Mouse (Mus musculus) liver, embryonic 14.5 days (tissue): ENCODE results near the gene Msto1.

Source experiments
- CTCF ChIP-seq: IDR thresholded peaks from 2 replicates; pipeline ENCODE4 v1.5.1; 2016; ENCODE audit warnings: antibody characterized with exemption, low read depth, control low read depth
- EP300 ChIP-seq: IDR thresholded peaks from 2 replicates; pipeline ENCODE4 v1.6.1; 2016; ENCODE audit warnings: antibody characterized with exemption, low read depth

DNA sequence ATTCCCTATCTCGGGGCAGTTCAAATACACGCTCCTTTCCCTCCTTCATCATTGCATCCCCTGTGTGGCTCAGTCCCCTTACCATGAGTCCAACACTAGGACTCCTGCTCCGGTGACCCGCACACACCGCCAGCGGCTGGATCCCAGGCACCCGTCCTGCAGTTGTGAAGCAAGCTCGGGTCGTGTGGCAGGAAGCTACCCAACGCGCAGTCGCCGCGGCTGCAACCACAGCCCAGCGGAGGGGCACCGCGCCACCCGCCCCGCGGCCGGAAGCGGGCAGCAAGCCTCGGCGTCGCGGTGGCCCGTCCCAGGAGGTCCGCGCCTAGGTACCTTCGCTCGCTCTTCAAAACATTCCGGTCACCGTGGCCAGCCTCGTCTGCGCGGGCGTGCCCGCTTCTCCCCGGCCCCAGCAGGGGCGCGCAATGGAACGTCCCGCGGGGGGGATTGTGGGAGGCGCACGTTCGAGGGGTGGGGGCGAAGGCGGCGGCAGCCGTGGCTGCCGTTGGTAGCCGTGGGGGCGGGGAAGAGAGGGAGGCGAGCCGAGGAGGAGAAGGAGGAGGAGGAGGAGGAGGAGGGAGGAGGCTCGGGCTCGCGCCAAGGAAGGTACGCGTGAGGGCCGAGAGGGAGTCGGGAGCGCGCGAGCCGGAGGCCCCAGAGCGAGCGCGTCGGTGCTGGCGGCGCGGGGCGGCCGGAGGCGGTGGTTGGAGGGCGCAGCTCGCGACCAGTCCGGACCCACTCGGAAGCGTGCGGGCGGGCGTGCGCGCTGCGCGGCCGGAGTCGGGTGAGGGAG, 36.2 kb upstream of the Msto1 start:
- TF ChIP-seq CTCF (peak; percentile 33), EP300 (no peak)
